Mouse (Mus musculus) G1E (cell line): ENCODE measurements at regions not wholly inside any gene's neighbourhood (a gene's known extent, or its start where the extent isn't known, plus 50 kb on each side); places are given as distances from the start of the nearest gene placed in this dataset.

Source experiments
- CTCF ChIP-seq: IDR thresholded peaks from 2 replicates; pipeline ENCODE4 v1.5.1; 2012; ENCODE audit warnings: low read depth, low read length, inconsistent platforms, mixed read lengths
- GATA1 ChIP-seq: IDR thresholded peaks from 2 replicates; pipeline ENCODE4 v1.6.1; 2012; ENCODE audit warnings: borderline replicate concordance, low read length, inconsistent platforms, mixed read lengths

DNA sequence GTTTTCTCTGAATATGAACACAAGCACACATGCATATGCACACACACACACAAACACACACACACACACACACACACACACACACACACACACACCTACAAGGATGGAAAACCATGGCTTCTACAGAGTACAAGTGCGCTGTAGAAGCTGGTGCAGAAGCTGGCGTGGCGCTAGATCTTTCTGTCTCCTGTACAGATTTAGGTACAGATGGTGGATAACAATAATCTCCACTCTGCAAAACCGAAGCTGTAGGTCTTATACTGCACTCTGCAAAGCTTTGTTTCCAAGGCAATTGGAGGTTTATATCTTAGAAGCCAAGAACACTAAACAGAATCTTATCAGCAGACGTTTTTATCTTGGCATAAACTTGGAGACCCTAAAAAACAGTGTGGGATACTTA, 420.1 kb downstream of the Prim2 start:
- TF ChIP-seq GATA1 (no peak), CTCF (no peak)
